Mouse (Mus musculus): ENCODE results near the gene Tpcn1.

DNA sequence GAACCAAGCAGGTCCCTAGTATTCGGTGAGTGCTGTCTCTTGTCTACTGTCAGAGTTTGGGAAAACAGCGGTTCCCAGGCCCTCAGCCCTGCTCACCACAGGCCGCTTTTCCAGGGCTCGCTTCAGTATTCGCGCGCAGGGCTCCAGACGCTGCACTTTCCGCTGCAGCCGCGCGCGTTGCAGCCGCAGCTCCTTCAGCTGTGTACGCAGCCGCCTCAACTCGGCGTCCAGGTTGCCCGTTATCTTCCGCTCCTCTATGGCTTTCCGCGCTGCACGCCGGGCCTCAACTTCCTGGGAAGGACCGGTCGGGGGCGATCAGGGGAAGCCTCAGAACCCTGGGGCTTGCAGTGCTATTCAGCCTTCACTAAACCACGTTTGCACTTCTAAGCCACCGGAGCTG, 42.7 kb upstream of the Tpcn1 start:
- TF ChIP-seq CTCF (IDR thresholded peaks at IDR 0.05; ENCODE audit: extremely low read depth, insufficient read depth, low read length) (no peak), POLR2A (IDR thresholded peaks at IDR 0.05; ENCODE audit: extremely low read depth, insufficient read depth, low read length) (no peak)
